Mouse (Mus musculus): Measurements from ENCODE around the gene Cel.
"Not testable (repeated sequence)": the region's sequence is repeated elsewhere in the genome, so short reads cannot be mapped to it uniquely, and the experiment has no call there.

Gene Cel

DNA sequence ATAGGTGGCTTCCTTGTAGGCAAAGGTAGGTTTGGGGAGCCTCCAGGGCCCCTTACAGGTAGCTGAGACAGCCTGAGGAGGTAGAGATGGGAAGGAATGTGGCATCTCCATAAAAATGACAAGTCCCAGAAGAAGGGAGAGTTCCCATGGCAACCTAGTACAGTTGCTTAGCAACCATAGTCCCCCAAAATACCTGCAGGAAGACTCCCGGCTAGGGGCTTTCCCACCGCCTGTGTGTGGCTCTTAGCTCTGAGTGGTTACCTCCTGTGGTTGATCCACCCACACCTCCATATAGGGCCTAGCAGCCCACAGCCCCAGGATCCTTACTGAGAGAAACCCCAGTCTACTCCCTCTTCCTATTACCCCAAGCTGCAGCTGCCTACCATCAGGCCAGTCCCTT lies 45.0 kb downstream of the Cel start:
- DNase-seq (ENCODE audit: low read depth, low spot score), result no peak

- DNase-seq (ENCODE audit: low read depth, low spot score), result peak; percentile 79
These were observed 45.8 kb downstream of the Cel start for GRCm38 (mm10) chr2:28517206-28517909.

DNA sequence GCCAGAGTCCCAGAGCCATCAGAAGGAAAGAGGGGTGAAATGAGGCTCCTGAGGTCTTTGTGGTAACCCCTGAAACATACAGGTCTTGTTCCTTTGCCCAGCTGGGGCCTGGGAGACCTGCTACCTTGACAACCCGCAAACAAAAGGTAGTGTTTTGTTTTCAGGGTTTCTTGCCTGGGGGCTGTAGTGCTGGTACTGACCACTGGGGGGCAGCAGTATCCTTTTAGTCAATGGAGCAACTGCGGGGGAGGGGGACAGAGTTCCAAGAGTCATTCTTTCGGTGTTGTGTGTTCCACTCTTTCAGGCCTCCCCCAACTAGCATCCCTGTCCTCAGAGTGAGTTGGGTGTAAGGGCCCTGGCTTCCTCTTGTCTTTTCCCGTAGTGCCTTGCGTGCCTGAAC lies 48.7 kb downstream of the Cel start:
- no peak for DNase-seq (ENCODE audit: low read depth, low spot score)

DNA sequence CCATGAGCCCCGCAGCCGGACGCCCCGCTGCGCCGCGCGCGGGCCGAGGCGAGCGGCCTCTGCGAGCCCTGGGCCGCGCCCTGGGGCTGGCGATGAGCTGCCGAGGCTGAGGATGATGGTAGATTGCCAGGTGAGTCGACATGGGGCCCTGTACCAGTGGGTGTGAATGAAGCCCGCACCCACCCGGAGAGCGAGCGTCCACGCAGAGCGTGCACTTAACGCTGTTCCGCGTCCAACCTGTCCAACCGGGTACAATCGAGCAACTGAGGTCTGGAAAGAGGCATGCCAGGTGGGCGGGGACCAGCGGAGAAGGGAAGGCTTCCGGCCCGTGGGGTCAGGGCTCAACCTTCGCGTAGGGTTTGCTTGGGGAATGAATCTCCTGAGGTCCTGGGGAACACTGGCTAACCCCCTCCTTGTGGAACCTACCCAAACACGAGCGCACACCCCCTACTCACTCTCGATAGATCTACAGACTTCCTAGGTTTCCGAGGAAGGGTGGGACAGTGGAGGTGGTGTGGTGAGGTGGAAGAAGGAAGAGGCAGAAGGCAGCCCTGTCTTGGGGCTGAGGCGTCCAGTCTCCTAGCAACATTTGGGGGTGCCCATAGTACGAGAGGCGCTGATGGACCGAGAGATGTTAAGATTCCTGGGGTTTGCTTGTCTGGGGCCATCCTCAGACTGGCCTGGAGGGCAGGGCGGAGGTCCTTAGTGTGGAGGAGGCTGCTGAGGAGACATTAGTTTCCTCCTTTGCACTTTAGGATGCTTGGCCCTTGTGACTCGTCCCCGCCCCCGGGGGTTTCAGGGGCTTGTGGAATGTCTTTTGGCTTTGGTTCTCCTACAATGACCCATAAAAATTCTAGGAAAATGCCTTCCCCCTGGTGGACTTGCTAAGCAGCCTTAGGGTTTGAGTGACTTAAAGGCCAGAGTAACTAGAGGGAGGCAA lies 49.5 kb downstream of the Cel start:
- no peak for DNase-seq (ENCODE audit: low read depth, low spot score)

DNA sequence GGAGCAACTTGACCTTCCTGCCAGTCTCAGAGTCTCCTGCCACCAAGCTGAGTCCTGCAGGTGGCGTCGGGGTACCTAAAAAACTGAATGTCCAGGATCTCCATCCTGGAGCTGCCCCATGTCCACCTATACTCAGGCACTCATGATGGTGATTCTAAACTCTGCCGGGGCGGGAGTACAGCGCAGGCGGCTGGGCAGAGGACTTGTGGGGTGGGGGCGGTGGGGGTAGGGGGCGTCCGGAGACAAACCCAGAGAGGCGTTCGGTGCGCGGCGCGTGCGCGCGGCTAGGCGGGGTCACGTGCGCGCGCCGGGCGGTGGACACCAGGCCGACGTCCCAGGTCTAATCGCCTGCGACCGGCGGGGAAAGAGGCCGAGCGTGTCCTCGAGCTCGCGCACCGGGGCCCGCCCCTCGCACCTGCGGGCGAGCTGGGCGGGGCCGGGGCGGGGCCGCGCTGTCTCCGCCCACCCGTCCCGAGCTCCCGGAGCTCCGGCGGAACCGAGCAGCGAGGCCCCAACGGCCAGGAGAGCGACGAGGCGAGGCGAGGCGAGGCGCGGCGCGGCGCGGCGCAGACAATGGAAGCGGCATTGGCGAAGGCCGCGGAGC lies 50.3 kb downstream of the Cel start, which contains the start of gene Ralgds:
Ralgds (plus strand) TSS at position 328 of the 604 bp plus-strand sequence.
- DNase-seq (ENCODE audit: low read depth, low spot score), result peak; percentile 72

GRCm38 (mm10) chr2:28511600-28511999 lies 51.6 kb downstream of the Cel start:
- not testable (repeated sequence) for DNase-seq (ENCODE audit: low read depth, low spot score)

GRCm38 (mm10) chr2:28506291-28506690 lies 56.9 kb downstream of the Cel start:
- no peak for DNase-seq (ENCODE audit: low read depth, low spot score)

GRCm38 (mm10) chr2:28505795-28506194 lies 57.4 kb downstream of the Cel start, which contains the start of gene Gm10134:
Gene Gm10134, plus strand, starts transcription at chr2:28506095.
- DNase-seq (ENCODE audit: low read depth, low spot score), result no peak

Measured in retina, postnatal 7 days (tissue).